Mouse (Mus musculus): ENCODE results near the gene Wsb2. TPM values are rescaled to one million over a fixed set of nuclear protein-coding genes. Genes with fewer than 3 reads are reported as not detected.
"Not testable (repeated sequence)": the region's sequence is repeated elsewhere in the genome, so short reads cannot be mapped to it uniquely, and the experiment has no call there.

Gene Wsb2
- polyA plus RNA-seq, 1 experiment from 2014 or later, result 88.9 TPM

GRCm38 (mm10) chr5:117370592-117370991 is 13.5 kb downstream of the Wsb2 start:
- no peak overlapping the region for H3K9ac ChIP-seq (ENCODE audit: low read depth, low read length)
- WGBS, result 96% methylated on average over 10 of the region's 10 CpGs

GRCm38 (mm10) chr5:117373418-117373817 is 16.3 kb downstream of the Wsb2 start:
- Histone ChIP-seq H3K27me3 (ENCODE audit: control insufficient read depth, insufficient read depth, low read length) (no peaks in the 10 kb centered on the region), H3K9ac (ENCODE audit: low read depth, low read length) (no peak overlapping the region), H3K9me3 (ENCODE audit: control insufficient read depth, low read length) (no peaks in the 10 kb centered on the region), H3K4me2 (replicated peaks; ENCODE audit: low read depth, low read length) (no peak overlapping the region), H3K4me3 (ENCODE audit: low read depth, low read length) (no peak overlapping the region), H3K36me3 (ENCODE audit: control insufficient read depth, insufficient read depth, low read length) (peaks cover 4% of the 10 kb centered on the region), H3K4me1 (replicated peaks; ENCODE audit: control insufficient read depth, insufficient read depth, low read length) (no peaks in the 10 kb centered on the region), H3K27ac (ENCODE audit: low read depth, low read length) (no peak overlapping the region)
- no peak for DNase-seq (ENCODE audit: low spot score)
- WGBS, result 92% methylated on average over 9 of the region's 9 CpGs
- no peak for ATAC-seq (ENCODE audit: low FRiP score)

More at GRCm38 (mm10) chr5:117370592-117370991, 13.5 kb downstream of the Wsb2 start:
- Histone ChIP-seq H3K9me3 (ENCODE audit: control insufficient read depth, low read length) (no peaks in the 10 kb centered on the region), H3K27me3 (ENCODE audit: control insufficient read depth, insufficient read depth, low read length) (no peaks in the 10 kb centered on the region), H3K4me1 (replicated peaks; ENCODE audit: control insufficient read depth, insufficient read depth, low read length) (no peaks in the 10 kb centered on the region), H3K4me2 (replicated peaks; ENCODE audit: low read depth, low read length) (no peak overlapping the region), H3K4me3 (ENCODE audit: low read depth, low read length) (no peak overlapping the region), H3K36me3 (ENCODE audit: control insufficient read depth, insufficient read depth, low read length) (peaks cover 5% of the 10 kb centered on the region; the same call in 1 of the 2 replicates), H3K27ac (ENCODE audit: low read depth, low read length) (no peak overlapping the region)
- no peak for DNase-seq (ENCODE audit: low spot score)
- ATAC-seq (ENCODE audit: low FRiP score), result no peak

GRCm38 (mm10) chr5:117374372-117375049 is 17.4 kb downstream of the Wsb2 start:
- Histone ChIP-seq H3K27me3 (ENCODE audit: control insufficient read depth, insufficient read depth, low read length) (no peaks in the 10 kb centered on the region), H3K9me3 (ENCODE audit: control insufficient read depth, low read length) (no peaks in the 10 kb centered on the region), H3K9ac (ENCODE audit: low read depth, low read length) (no peak overlapping the region), H3K4me1 (replicated peaks; ENCODE audit: control insufficient read depth, insufficient read depth, low read length) (no peaks in the 10 kb centered on the region), H3K4me2 (replicated peaks; ENCODE audit: low read depth, low read length) (no peak overlapping the region), H3K27ac (ENCODE audit: low read depth, low read length) (no peak overlapping the region), H3K36me3 (ENCODE audit: control insufficient read depth, insufficient read depth, low read length) (peaks cover 3% of the 10 kb centered on the region), H3K4me3 (ENCODE audit: low read depth, low read length) (no peak overlapping the region)
- DNase-seq (ENCODE audit: low spot score) (no peak), ATAC-seq (ENCODE audit: low FRiP score) (no peak)
- 88% methylated on average over 7 of the region's 7 CpGs for WGBS

DNA sequence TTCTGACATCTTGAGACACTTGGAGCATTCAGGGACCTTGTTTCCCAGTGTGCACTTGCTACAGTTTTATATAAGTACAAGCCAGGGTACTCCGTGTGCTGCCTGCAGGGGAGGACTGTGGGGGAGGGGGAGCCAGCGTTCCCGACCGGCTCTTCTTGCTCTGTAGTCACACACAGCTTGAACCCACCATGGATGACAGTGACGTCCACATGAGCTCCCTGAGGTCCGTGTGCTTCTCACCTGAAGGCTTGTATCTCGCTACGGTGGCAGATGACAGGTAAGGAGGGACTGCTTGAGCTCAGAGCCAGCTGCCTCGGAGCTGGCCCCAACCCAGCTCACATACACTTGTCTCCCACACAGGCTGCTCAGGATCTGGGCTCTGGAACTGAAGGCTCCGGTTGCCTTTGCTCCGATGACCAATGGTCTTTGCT is 19.2 kb downstream of the Wsb2 start:
- DNase-seq (ENCODE audit: low spot score) (no peak), ATAC-seq (ENCODE audit: low FRiP score) (no peak)
- no peaks in the 10 kb centered on the region for H3K4me1 ChIP-seq (replicated peaks; ENCODE audit: control insufficient read depth, insufficient read depth, low read length)
- H3K4me3 ChIP-seq (ENCODE audit: low read depth, low read length), result no peak overlapping the region
- H3K4me2 ChIP-seq (replicated peaks; ENCODE audit: low read depth, low read length), result no peak overlapping the region
- no peaks in the 10 kb centered on the region for H3K9me3 ChIP-seq (ENCODE audit: control insufficient read depth, low read length)
- 85% methylated on average over 11 of the region's 11 CpGs for WGBS
- H3K36me3 ChIP-seq (ENCODE audit: control insufficient read depth, insufficient read depth, low read length), result peaks cover 3% of the 10 kb centered on the region
- no peaks in the 10 kb centered on the region for H3K27me3 ChIP-seq (ENCODE audit: control insufficient read depth, insufficient read depth, low read length)
- H3K27ac ChIP-seq (ENCODE audit: low read depth, low read length), result no peak overlapping the region
- no peak overlapping the region for H3K9ac ChIP-seq (ENCODE audit: low read depth, low read length)

- not testable (repeated sequence) for H3K27me3 ChIP-seq (ENCODE audit: control insufficient read depth, insufficient read depth, low read length); H3K9me3 ChIP-seq (ENCODE audit: control insufficient read depth, low read length); H3K27ac ChIP-seq (ENCODE audit: low read depth, low read length); H3K4me2 ChIP-seq (replicated peaks; ENCODE audit: low read depth, low read length); DNase-seq (ENCODE audit: low spot score); H3K36me3 ChIP-seq (ENCODE audit: control insufficient read depth, insufficient read depth, low read length); ATAC-seq (ENCODE audit: low FRiP score); H3K4me3 ChIP-seq (ENCODE audit: low read depth, low read length); H3K4me1 ChIP-seq (replicated peaks; ENCODE audit: control insufficient read depth, insufficient read depth, low read length); H3K9ac ChIP-seq (ENCODE audit: low read depth, low read length)
- WGBS, result 96% methylated on average over 14 of the region's 14 CpGs
Observed at GRCm38 (mm10) chr5:117377731-117378130, 20.6 kb downstream of the Wsb2 start.

GRCm38 (mm10) chr5:117380199-117380598 is 23.1 kb downstream of the Wsb2 start:
- Histone ChIP-seq H3K9me3 (ENCODE audit: control insufficient read depth, low read length) (no peaks in the 10 kb centered on the region), H3K36me3 (ENCODE audit: control insufficient read depth, insufficient read depth, low read length) (peaks cover 6% of the 10 kb centered on the region), H3K9ac (ENCODE audit: low read depth, low read length) (no peak overlapping the region), H3K27me3 (ENCODE audit: control insufficient read depth, insufficient read depth, low read length) (no peaks in the 10 kb centered on the region), H3K4me3 (ENCODE audit: low read depth, low read length) (no peak overlapping the region), H3K4me2 (replicated peaks; ENCODE audit: low read depth, low read length) (no peak overlapping the region), H3K27ac (ENCODE audit: low read depth, low read length) (no peak overlapping the region), H3K4me1 (replicated peaks; ENCODE audit: control insufficient read depth, insufficient read depth, low read length) (no peaks in the 10 kb centered on the region)
- 87% methylated on average over 4 of the region's 4 CpGs for WGBS
- DNase-seq (ENCODE audit: low spot score) (no peak), ATAC-seq (ENCODE audit: low FRiP score) (no peak)

GRCm38 (mm10) chr5:117381785-117382184 is 24.7 kb downstream of the Wsb2 start:
- no peak for DNase-seq (ENCODE audit: low spot score)
- no peak for ATAC-seq (ENCODE audit: low FRiP score)
- WGBS, result 77% methylated on average over 7 of the region's 7 CpGs
- Histone ChIP-seq H3K9me3 (ENCODE audit: control insufficient read depth, low read length) (no peaks in the 10 kb centered on the region), H3K4me2 (replicated peaks; ENCODE audit: low read depth, low read length) (no peak overlapping the region), H3K36me3 (ENCODE audit: control insufficient read depth, insufficient read depth, low read length) (peaks cover 6% of the 10 kb centered on the region), H3K27me3 (ENCODE audit: control insufficient read depth, insufficient read depth, low read length) (no peaks in the 10 kb centered on the region), H3K4me3 (ENCODE audit: low read depth, low read length) (no peak overlapping the region), H3K4me1 (replicated peaks; ENCODE audit: control insufficient read depth, insufficient read depth, low read length) (no peaks in the 10 kb centered on the region), H3K27ac (ENCODE audit: low read depth, low read length) (no peak overlapping the region), H3K9ac (ENCODE audit: low read depth, low read length) (no peak overlapping the region)

DNA sequence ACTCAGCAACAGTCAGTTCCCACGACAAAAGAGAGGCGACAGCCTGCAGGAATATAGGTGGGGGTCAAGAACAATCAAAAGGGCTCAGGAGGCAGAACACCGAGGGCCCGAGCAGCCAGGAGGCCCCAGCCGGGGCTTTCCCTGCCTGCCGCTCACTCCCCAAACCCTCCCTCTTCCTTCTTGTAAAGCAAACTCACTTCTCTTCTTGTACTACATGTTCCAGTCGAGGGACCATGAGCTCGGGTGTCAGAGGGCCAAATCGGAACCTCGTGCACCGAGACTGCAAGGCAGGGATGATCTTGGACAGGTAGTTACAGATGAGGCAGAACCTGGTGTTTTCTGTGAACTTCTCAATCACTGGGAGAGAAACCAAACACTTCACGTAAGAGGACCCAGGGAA is 26.1 kb downstream of the Wsb2 start:
- Histone ChIP-seq H3K4me3 (ENCODE audit: low read depth, low read length) (no peak overlapping the region), H3K36me3 (ENCODE audit: control insufficient read depth, insufficient read depth, low read length) (peaks cover 6% of the 10 kb centered on the region; the same call in 1 of the 2 replicates), H3K27ac (ENCODE audit: low read depth, low read length) (no peak overlapping the region), H3K9ac (ENCODE audit: low read depth, low read length) (peak overlapping the region; percentile 7; the same call in 1 of the 2 replicates), H3K4me1 (replicated peaks; ENCODE audit: control insufficient read depth, insufficient read depth, low read length) (peaks cover under 1% of the 10 kb centered on the region; the same call in 1 of the 2 replicates), H3K4me2 (replicated peaks; ENCODE audit: low read depth, low read length) (no peak overlapping the region), H3K27me3 (ENCODE audit: control insufficient read depth, insufficient read depth, low read length) (no peaks in the 10 kb centered on the region), H3K9me3 (ENCODE audit: control insufficient read depth, low read length) (no peaks in the 10 kb centered on the region)
- ATAC-seq (ENCODE audit: low FRiP score) (no peak), DNase-seq (ENCODE audit: low spot score) (no peak)
- 76% methylated on average over 12 of the region's 12 CpGs for WGBS

DNA sequence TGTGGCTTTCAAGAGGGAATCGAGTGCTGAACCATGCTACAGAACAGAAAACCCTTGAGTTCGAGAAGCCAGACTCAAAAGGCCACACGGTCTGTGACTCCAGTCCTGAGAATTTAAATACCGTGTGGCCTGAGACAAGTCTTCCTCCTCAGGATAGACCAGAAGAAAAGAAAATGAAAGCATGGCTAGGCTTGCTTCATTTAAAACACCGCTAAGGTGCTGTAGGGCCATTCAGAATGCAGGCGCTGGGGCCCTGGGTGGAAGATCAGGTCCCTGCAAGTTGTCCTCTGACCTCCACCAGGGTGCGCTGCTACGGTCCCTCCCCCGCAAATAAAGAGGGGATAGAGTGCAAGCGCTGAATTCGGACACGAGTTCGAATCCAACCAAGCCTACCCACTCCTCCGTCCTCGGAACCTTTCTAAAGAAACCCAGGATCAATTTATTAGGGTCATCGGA is 31.2 kb downstream of the Wsb2 start:
- H3K9me3 ChIP-seq (ENCODE audit: control insufficient read depth, low read length), result no peaks in the 10 kb centered on the region
- no peaks in the 10 kb centered on the region; the same call in 1 of the 2 replicates for H3K36me3 ChIP-seq (ENCODE audit: control insufficient read depth, insufficient read depth, low read length)
- H3K27me3 ChIP-seq (ENCODE audit: control insufficient read depth, insufficient read depth, low read length), result no peaks in the 10 kb centered on the region
- peak overlapping the region; percentile 30; the same call in 1 of the 2 replicates for H3K27ac ChIP-seq (ENCODE audit: low read depth, low read length)
- peaks cover 2% of the 10 kb centered on the region; the same call in 1 of the 2 replicates for H3K4me1 ChIP-seq (replicated peaks; ENCODE audit: control insufficient read depth, insufficient read depth, low read length)
- WGBS, result 13% methylated on average over 16 of the region's 16 CpGs
- peak overlapping the region; percentile 58 for H3K4me2 ChIP-seq (replicated peaks; ENCODE audit: low read depth, low read length)
- peak; percentile 72 for DNase-seq (ENCODE audit: low spot score)
- peak; percentile 51 for ATAC-seq (ENCODE audit: low FRiP score)
- H3K4me3 ChIP-seq (ENCODE audit: low read depth, low read length), result peak overlapping the region; percentile 60
- H3K9ac ChIP-seq (ENCODE audit: low read depth, low read length), result peak overlapping the region; percentile 81

Data from hindbrain, embryonic 11.5 days (tissue).